Mouse (Mus musculus): Measurements from ENCODE around the gene Prss36.
"Not testable (repeated sequence)": the region's sequence is repeated elsewhere in the genome, so short reads cannot be mapped to it uniquely, and the experiment has no call there.

Prss36 gene

DNA sequence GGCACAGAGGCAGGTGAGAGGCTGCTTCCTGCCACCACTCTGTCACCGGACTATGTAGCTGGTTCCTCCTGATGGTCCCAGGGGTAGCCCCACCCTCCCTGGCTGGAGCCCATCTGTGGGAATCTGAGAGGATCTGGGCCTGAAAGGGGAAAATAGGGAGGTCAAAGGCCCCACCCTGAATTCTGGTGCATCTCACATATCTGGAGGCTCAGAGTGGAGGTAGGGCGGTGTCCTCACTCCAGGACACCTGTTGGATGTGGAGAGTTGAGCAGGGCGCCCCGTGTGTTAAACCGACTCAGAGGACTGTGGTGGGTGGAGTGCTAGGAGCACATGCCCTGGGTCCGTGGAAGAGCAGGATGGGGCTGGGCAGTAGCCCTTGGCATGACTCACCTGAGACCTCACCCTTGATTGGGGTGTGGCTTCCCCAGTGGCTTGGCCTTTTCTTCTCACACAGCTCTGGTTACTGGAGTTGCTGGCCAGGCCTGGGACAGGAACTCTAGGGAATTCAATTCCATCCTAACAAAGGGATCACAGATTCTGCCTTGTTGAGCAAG lies at the start of gene Prss36:
Gene Prss36 (minus strand): TSS at position 256 of the 554 bp plus-strand sequence.
- DNase-seq (ENCODE audit: low spot score): no peak

DNA sequence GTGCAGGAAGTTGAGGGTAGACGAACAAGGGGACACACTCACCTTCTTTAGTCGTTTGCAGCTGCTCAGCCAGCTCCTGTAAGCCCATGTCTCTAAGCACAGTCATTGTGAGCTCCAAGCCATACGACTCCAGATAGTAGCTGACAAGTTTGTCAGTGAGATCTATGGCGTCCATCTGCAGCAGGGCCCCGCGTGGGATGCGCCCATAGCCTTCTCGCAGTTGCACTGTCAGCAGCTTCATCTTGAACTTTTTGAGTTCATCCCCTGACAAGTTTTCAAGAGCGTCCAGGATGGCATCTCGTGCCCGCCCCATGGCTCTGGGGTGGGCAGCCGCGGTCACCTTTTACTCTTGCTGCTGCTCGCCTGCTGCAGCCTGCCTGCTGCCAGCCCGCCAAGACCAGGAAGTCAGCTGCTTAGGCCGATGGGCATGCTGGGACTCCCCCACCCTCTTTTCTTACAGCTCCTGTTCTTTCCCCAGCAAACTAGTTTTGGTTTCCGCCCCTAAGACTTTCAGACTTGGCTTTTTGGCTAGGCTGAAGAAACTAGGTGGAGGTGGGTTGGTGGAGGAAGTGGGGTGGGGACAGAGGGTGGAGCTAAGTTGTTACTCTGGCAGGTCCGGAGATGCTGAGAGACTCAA lies 46.9 kb upstream of the Prss36 start, which contains the start of gene Pycard:
Gene Pycard (minus strand): TSS at position 527 of the 637 bp plus-strand sequence.
- DNase-seq (ENCODE audit: low spot score): no peak

DNA sequence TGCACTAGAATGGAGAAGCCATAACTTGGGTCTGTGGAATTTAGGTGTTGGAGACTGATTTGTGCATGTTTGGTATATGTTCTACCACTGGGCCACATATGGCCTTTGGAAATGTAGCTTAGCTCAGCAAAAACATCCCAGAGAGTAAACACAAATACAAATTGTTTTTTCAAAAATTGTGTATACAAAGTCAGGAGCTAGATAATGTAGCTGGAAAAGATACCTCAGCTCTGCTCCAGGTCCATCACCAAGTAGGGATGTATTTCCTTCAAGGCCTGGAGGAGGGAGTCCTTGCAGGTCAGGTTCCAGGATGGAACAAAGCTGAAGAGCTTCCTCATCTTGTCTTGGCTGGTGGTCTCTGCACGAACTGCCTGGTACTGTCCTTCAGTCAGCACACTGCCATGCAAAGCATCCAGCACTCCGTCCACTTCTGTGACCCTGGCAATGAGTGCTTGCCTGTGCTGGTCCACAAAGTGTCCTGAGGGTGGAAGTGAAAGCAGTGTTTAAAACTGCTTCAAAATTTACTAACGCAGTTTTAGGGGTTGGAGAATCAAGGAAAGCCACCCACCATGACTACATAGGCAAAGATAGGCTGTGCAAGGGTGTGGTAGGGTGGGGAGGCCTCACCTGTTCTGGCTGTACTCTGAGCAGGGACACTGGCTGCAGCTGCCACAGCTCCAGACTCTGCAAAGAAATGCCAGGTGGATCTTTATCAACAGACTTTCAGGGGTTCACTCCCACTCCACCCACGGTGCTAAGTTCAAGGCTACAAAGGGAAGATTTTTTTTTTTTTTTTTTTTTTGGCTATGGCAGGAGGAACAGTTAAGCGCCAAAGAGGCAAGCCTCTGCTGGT lies 46.2 kb upstream of the Prss36 start:
- no peak for DNase-seq (ENCODE audit: low spot score)

DNA sequence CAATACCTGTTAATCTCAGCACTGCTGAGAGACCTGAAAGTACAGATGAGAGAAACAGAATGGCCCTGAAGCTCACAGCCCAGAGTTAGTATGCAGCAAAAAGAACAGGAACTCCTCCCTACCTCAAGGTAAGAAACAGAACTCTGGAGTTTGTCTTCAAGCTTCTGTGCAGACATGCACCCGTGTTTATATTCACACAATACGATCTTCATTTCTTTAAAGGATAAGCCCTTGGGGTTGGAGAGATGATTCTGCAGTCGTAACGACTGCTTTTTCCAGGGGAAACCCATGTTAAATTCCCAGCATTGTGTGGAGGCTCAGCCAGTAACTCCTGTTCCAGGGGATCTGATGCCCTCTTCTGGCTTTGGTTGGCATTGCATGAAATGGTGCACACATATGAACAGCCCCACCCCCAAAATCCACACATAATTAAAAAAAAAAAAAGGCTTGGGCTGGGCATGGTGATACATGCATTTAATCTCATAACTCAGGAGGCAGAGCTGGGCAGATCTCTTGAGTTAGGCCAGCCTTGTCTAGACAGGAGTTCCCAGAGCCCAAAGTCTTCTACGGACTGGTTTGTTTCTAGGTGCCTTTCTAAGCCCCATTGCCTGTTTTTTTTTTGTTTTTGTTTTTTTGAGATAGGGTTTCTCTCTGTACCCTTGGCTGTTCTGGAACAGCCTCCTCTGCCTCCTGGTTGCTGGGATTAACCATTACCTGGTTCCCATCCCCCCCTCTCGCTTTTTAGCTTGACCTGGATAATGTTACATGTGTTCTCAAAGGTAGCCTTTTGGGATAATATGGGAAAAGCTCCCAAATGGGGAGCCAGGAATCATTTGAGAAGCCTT lies 45.3 kb upstream of the Prss36 start:
- DNase-seq (ENCODE audit: low spot score): peak; percentile 60

DNA sequence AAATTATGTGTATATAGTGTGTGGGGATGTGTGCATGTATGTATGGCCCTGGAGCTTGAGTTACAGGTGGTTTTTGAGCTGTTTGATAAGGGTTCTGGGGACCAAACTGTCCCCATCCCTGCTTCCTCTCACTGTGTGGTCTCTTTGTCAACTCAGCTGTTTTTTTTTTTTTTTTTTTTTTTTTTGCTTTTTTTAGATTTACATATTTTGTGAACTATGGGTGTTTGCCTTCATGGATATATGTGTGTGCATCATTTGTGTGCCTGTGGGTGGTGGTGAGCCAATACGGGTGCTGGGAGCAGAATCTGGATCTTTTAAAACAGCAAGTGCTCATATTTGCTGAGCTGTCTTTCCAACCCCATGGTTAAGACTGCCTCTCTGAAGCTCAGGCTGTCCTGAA lies 42.4 kb upstream of the Prss36 start:
- no peak for DNase-seq (ENCODE audit: low spot score)

DNA sequence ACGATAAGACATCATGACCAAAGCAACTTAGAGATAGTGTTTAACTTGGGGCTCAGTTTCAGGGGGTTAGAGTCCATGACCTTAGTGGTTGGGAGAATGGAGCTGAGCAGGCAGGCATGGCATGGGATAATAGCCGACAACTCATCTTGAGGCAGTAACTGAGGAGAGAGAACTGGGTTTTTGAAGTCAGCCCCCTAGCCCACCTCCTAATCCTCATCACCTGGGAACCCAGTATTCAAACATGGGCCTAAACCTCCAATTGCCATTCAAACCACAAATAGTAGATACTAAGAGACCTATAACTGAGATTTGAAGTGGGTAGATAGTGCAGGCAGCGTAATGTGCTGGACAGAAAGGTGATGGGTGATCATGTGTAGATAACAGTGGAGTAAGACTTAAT lies 34.1 kb upstream of the Prss36 start:
- DNase-seq (ENCODE audit: low spot score): no peak

DNA sequence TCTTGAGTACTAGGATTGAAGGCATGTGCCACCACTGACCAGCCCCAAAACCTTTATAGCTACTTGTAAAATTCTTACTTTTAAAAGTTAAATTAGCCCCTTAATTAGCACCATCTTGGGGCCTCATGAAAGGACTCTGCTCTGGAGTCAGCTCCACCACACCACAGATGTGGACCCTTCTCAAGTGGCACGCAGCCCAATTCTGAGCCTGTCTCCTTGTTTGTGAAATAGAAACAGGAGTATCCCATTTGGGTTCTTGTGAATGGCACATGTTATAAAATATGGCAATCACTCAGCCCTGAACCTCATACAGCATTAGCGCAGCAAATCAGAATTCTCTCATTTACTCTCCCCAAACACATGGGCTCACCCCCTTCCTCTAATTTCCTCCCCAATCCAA lies 32.3 kb upstream of the Prss36 start:
- DNase-seq (ENCODE audit: low spot score): no peak

DNA sequence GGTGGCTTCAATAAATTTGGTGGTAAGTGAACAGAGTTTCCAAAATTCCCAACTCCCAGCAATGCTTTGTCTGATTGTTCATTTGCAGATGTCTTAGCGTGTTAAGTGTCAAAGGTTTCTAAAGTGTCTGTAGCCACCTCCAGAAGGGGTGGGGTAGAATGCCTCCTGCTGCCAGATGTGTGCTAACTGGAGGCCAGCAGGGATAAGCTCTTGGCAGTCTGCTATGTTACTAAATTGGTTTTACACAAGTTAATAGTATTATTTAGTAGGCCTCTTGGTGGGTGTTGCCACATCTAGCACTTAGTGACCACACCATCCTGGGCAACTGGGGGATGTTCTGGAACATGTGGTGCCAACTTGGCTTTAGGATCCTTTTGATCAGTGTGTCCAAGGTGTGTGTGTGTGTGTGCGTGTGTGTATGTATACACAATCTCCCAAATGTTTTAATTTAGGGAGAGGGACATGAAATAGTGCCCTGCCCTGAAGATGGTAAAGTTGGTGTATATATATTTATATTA lies 27.9 kb upstream of the Prss36 start:
- DNase-seq (ENCODE audit: low spot score): peak; percentile 60

DNA sequence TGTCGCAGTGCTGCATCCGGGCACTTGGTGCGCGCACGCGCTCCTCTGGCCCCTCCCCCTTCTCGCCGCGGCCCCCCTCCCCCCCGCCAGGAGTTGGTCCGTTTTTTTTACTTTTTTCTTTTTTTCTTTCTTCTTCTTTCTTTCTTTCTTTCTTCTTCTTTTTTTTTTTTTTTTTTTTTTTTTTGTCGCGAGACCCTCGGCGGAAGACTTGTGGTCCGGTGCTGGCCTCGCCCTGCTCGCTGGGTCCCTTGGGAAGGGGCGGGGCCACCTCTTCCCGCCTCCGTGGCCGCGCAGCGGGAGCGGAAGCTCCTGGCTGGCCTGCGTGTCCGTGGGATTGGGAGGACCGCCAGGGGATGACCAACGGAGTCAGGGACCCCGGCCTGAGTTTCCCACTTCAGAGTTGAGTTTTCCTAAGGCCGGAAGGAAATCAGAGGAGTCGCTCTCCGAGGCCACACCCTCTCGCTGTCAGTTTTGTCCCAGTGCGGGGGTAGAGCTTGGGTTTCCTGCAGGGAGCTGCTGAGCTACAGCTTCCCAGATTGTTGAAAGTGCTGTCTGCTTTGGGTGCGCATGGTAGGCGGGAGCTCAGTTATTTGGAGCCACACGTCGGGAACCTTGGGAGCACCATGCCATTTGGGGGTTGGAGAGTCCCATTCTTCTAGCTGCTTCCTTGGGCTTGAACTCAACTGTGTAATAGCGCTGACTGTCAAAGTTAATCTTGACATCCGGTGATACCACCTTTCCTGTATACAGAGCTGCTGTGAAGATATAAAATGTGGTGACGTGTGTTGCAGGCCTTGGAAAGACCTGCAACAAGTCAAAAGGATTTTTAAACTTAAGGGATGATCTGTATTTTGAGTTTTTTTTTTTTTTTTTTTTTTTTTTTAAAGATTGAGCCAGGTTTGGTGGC lies 21.6 kb upstream of the Prss36 start:
- DNase-seq (ENCODE audit: low spot score): peak; percentile 84

DNA sequence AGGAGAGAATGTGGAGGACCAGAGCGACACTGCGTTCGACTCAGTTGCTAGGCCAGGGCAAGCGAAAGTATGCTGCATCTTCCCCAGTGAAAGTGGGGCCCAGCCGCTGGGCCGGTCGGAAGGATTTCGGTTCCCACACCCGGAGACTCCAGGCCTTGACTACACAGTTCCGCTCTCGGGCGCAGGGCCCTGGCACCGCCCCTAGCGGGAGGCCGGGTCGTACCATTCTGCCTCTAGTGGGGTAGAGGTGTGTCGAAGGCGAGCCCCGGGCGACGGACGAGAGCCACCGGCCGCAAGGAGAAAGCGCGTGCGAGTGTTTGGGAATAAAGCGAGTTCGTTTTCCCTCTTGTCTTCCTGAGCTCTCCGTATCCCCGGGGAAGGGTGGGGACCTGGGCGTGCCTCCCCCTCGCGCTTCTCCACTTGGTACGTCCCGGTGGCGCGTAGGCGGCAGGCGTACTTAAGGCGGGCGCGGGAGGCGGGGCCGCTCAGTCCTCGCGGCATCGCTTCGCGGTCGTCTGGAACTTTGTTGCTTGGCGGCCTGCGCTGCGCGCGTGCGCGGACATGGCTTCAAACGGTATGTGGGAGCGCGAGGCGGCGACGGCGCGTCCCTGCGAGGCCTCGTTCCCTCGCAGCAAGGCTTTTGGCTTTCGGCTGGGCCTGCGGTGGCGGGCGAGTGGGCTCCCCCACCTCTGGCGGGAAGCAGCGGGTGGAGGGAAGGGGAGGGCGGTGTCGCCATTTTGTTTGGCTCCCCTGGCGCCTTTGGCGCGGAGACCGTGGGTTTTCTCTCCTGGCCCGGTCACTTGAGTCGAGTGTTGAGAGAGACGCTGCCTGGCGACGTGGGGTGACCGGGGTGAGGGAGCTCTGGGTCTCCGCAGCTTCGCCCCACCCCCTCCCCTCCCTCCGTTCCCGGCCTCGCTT lies 20.7 kb upstream of the Prss36 start, which contains the start of gene Fus:
Gene Fus (plus strand): TSS at position 454 of the 918 bp plus-strand sequence.
- DNase-seq (ENCODE audit: low spot score): peak; percentile 96

DNA sequence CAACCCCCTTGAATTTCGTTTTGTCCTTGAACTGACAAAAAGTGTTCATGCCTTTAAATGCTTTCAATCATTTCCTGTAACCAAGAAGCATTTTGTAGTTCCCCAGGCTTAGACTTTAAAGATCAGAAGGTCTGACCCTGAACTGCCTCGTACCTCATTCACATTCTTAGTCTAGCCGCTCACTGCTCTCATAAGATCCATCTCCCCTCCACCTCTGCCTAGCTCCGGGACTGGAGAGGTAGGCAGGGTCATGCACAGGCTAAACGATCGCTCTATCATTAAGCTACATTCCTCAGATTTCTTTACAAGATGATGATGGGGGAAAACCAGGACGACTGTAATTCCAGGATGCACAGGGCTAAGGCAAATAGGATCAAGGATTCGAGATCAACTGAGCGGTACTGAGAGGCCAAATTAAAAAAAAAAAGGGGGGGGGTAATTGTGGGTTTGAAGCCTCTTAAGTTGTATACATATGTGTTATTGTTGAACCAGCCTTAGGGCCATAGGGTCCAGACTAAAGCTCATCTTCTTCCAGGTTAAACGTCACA lies 19.9 kb upstream of the Prss36 start:
- DNase-seq (ENCODE audit: low spot score): peak; percentile 49

DNA sequence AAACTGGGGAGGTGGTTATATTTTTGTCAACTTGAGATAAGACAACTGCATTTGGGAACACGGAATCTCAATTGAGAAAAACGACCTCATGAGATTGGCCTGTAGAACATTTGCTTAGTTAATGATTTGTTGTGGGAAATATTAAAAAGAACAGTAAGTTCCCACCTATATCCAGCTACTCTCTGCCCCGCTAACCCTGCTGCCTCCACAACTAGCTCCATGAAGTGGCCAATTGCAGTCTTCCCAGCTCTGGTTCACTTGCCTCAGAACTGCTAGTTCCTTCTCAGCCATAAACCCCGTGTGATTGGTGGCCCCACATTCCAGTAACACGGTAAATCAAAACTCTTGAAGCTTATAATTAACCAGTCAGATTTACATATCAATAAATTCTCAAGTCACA lies 12.8 kb upstream of the Prss36 start:
- no peak for DNase-seq (ENCODE audit: low spot score)

DNA sequence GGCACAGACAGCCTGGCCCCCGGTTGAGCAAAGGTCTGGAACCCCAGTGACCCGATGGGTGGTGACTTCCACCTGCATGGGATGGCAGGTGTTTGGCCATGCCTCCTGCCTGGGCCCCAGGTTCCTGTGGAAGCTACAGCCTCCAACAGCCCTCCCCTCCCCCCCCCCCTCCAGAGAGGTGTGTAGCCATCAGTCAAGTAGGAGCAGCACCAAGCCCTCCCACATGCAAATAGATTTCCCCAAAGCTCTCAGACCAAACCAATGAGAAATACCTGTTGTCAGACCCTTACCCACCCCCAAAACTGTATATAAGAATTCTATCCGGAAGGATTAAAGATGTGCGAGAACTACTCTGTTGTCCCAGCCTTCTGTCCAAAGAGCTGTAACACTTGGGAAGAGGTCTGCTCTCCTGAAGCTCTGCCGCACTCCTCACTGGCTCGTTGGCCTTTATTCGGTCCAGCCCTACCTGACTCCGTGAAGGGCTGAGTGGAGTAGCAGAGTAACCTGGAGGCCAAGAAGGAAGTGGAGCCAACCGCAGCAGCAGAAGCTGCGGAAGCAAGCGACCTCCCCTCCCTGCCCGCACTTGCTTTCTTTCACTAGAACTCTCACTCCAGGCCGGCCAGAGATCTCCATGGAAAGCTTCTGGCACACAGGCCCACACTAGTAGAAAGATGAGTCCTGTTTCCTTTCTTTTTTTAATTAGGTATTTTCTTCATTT lies 6.5 kb upstream of the Prss36 start:
- DNase-seq (ENCODE audit: low spot score): no peak

DNA sequence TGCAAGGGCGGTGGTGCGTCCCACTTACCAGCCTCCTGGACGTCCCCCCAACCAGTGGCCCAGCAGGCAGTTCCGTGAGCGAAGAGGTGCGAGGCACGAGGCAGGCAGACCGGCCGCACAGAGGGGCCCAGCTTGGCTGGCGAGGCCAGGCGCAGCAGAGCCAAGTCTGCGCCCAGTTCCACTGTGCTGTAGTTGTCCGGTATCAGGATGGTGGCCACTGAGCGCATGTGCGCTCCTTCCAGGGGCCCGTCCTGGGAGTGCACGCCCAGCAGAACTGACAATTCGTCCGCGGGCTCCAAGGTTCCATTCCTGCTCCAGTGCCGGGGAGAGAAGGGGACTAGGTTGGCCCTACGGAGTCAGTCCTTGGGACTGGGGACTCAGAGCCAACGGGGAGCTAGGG lies 1.9 kb downstream of the Prss36 start:
- no peak for DNase-seq (ENCODE audit: low spot score)

DNA sequence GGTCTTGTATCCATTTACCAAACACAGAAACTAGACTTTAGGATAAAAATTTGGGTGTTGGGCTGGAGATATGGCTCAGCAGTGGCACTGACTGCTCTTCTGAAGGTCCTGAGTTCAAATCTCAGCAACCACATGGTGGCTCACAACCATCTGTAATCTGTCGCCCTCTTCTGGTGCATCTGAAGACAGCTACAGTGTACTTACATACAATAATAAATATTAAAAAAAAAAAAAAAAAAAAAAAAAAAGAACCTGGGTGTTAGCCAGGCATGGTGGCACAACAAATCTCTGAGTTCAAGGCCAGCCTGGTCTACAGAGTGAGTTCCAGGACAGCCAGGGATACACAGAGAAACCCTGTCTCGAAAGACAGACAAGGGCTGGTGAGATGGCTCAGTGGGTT lies 4.4 kb downstream of the Prss36 start:
- DNase-seq (ENCODE audit: low spot score): not testable (repeated sequence)

DNA sequence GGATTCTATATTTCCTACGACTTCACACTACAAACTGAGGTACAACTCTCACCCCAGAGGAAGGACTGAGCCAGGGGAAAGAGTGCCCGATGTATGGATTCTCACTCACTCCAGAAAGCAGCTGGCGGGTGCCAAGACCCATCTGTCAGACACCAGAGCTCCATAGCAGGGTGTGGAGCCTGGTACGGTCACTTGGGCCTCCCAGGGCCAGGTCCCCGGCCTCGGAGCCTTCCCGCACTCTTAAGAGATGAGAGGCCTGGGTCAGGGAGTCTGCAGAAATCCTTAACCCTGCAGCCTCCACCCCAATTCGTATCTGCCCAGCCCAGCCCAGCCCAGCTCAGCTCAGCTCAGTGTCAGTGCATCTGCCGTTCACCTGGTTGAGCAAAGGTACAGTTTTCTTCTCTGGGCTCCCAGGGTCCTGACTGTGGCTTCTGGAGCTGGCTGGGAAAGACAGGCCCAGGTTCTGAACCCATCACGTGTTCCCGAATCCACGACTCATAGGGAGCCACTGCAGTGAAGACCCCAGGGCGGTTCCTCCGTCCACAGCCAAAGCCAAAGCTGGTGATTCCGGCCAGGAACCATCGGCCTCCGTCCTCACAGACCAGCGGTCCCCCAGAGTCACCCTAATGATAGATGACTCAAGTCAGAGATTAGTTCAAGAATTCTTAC lies 10.2 kb downstream of the Prss36 start:
- DNase-seq (ENCODE audit: low spot score): no peak

DNA sequence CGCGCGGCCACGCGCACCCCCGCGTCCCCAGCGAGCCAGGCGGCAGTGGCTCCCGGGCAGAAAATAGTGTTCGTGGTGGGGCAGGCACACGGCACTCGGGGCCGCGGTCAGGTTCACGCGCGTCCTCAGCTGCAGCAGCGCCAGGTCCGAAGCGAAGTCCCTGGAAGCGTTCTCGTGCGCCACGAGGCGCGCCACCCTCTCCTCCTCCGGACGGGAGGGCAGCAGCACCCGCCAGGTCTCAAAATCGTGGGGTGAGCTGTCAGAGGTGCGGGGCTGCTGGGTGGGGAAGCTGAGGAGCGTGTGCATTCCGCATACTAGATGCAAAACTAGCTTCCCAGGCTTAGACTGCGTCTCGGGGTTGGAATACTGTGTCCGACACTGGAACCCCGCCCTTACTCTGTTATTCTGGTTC lies 10.8 kb downstream of the Prss36 start:
- DNase-seq (ENCODE audit: low spot score): no peak
